Mouse (Mus musculus) embryonic facial prominence, embryonic 11.5 days (tissue): ENCODE data around the gene Hfm1. TPM values are rescaled to one million over a fixed set of nuclear protein-coding genes. Genes with fewer than 3 reads are reported as not detected.

Experiments used
- ATAC-seq: fragments of 200-750 bp; cut with Nextera tagmentation; replicated peaks from 2 replicates; pipeline ENCODE4 v1.8.0; 2017; ENCODE audit warnings: low read depth; ENCODE audit not compliant: insufficient number of reproducible peaks, low FRiP score, low TSS enrichment
- DNase-seq: peaks from one replicate; pipeline ENCODE4 v3.0.0-alpha.2; 2015; ENCODE audit warnings: low spot score
- H3K27ac ChIP-seq: fragments of 300-500 bp; sonication (generic); replicated peaks from 2 replicates; pipeline ENCODE4 v1.5.1; 2014; ENCODE audit warnings: mild to moderate bottlenecking, low read depth, low read length, control low read depth
- H3K27me3 ChIP-seq: fragments of 300-500 bp; sonication (generic); 2 replicates; pipeline ENCODE4 v1.6.1; 2014; ENCODE audit warnings: mild to moderate bottlenecking, low read length, moderate library complexity, mixed read lengths; ENCODE audit not compliant: control insufficient read depth, insufficient read depth
- H3K36me3 ChIP-seq: fragments of 300-500 bp; sonication (generic); replicated peaks from 2 replicates; pipeline ENCODE4 v1.6.1; 2014; ENCODE audit warnings: low read depth, mild to moderate bottlenecking, low read length, moderate library complexity, mixed read lengths; ENCODE audit not compliant: control insufficient read depth, insufficient read depth
- H3K4me1 ChIP-seq: fragments of 300-500 bp; sonication (generic); 2 replicates; pipeline ENCODE4 v1.6.1; 2014; ENCODE audit warnings: low read length, mixed read lengths; ENCODE audit not compliant: control insufficient read depth, insufficient read depth
- H3K4me2 ChIP-seq: fragments of 300-500 bp; sonication (generic); 2 replicates; pipeline ENCODE4 v1.6.1; 2014; ENCODE audit warnings: low read depth, mild to moderate bottlenecking, control low read depth, low read length, moderate library complexity
- H3K4me3 ChIP-seq: fragments of 300-500 bp; sonication (generic); 2 replicates; pipeline ENCODE4 v1.5.1; 2014; ENCODE audit warnings: low read depth, low read length, control low read depth
- H3K9ac ChIP-seq: fragments of 300-500 bp; sonication (generic); replicated peaks from 2 replicates; pipeline ENCODE4 v1.6.1; 2014; ENCODE audit warnings: mild to moderate bottlenecking, control low read depth, low read length
- H3K9me3 ChIP-seq: fragments of 300-500 bp; sonication (generic); replicated peaks from 2 replicates; pipeline ENCODE4 v1.6.1; 2016; ENCODE audit warnings: mild to moderate bottlenecking, low read length, inconsistent platforms, mixed read lengths; ENCODE audit not compliant: control insufficient read depth
- WGBS: fragments of 180-500 bp; shearing (Covaris S2); extraction: QIAGEN DNeasy Blood & Tissue Kit; methylation state at CpG from one replicate; pipeline ENCODE4 v1.1.7; 2014; 5-methylcytosine and 5-hydroxymethylcytosine counted together
- polyA plus RNA-seq: library from polyadenylated mRNA; unstranded; fragments of >200 nt; fragmentation: Nextera tagmentation; extraction: Ambion mirVana; gene quantifications from 2 replicates; pipeline ENCODE4 v1.2.1, GENCODE M21; 2014

Hfm1 gene
- polyA plus RNA-seq, 1 experiment from 2014 or later = 5.1 TPM

DNA sequence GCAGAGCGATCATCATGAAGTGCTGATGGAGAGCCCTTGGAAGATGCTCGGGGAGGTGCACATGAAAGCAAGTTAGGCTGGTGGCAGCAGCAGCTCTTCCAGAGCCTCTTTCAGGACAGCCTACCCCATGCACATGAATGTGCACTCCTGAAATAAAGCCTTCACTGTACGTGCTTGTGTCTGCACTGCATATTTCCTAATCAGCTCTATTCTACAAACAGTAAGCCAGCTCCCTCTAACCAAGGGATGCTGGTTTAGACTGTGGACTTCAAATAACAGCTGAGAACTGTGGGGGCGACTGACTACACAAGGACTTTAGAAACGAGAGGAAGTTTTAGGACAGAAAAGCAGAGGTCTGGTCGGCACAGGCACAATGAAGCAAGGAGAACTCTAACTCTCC lies 111.5 kb downstream of the Hfm1 start:
- no peak overlapping the region for H3K4me3 ChIP-seq
- H3K27ac ChIP-seq = no peak overlapping the region
- ATAC-seq (no peak), DNase-seq (no peak)
- H3K9ac ChIP-seq = no peak overlapping the region
- no peaks in the 10 kb centered on the region for H3K9me3 ChIP-seq
- WGBS = 67% methylated on average over 6 of the region's 6 CpGs
- no peak overlapping the region for H3K4me2 ChIP-seq
- no peaks in the 10 kb centered on the region; the same call in 1 of the 2 replicates for H3K27me3 ChIP-seq
- H3K36me3 ChIP-seq = no peaks in the 10 kb centered on the region
- no peaks in the 10 kb centered on the region for H3K4me1 ChIP-seq

DNA sequence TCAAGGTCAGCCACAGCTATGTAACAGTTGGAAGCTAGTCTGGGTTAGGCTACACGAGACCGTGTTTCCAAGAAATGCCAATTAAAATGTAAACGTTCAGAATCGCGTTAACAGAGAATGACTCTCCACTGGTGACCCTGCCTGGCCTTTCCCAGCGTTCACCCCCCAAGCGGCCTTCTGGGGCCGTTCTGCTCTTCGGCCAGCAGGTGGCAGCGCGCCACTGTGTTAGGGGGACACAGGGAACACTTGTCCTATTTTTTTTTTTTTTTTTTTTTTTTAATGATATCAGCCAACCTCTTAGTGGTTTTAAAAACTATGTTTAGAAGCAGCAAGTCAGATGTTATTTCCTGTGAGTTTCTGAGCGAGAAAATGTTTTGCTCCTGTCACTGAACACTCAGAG lies 123.0 kb downstream of the Hfm1 start:
- Histone ChIP-seq H3K36me3 (no peaks in the 10 kb centered on the region), H3K9me3 (no peaks in the 10 kb centered on the region), H3K4me1 (no peaks in the 10 kb centered on the region), H3K9ac (no peak overlapping the region), H3K4me3 (no peak overlapping the region), H3K27ac (no peak overlapping the region), H3K4me2 (no peak overlapping the region), H3K27me3 (0 out of 2 replicates have a peak, but pooled peaks cover 2% of the 10 kb centered on the region)
- under 1% methylated on average over 12 of the region's 12 CpGs for WGBS
- ATAC-seq (no peak), DNase-seq (peak; percentile 79)

DNA sequence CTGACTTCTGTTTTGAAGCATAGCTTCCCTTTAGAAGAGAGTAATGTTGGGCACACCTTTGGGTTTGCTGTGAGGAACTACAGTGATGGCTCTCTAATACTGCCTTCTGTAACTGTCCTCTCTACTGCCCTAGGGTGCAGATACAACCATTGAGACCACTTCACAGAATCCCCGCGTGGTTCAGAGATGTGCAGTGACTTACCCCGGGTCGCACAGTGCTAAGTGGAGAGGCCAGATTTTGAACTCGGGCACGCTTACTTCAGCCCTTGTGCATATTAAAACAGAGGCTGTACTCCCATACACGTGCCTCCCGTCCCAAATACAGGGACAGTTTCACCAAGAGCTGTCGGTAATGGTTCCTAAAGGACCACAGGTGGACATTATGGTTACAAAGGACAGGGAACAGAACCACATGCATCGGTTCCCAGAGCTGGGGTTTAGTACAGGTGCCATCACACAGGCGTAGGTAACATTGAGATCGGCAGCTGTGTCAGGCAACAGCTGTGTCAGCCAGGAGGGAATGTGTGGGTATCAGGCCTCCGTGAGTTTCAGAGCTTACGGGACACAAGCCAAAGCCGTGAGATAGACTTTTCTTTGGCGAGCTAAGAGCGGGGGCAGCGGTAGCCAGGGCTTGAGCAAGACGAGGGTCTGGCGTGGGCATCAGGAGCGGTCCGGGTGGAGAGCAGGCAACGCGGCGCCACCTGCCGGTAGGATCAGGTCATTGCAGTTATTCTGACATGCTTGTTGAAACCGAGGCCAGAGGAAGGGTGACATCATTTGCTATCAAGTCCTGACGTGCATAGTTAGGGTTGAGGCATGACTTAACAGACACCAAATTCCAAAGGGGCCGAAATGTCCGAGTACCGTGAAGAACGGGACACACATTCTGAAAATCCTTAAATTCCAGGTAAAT lies 124.0 kb downstream of the Hfm1 start:
- no peaks in the 10 kb centered on the region for H3K4me1 ChIP-seq
- WGBS = 6% methylated on average over 32 of the region's 32 CpGs
- H3K27me3 ChIP-seq = 0 out of 2 replicates have a peak, but pooled peaks cover 2% of the 10 kb centered on the region
- ATAC-seq = peak; percentile 40
- peak; percentile 91 for DNase-seq
- peak overlapping the region; percentile 53 for H3K4me2 ChIP-seq
- H3K36me3 ChIP-seq = no peaks in the 10 kb centered on the region
- H3K9me3 ChIP-seq = no peaks in the 10 kb centered on the region
- 0 out of 2 replicates have a peak overlapping the region, but pooled peaks have one; percentile 7 for H3K4me3 ChIP-seq
- no peak overlapping the region for H3K27ac ChIP-seq
- H3K9ac ChIP-seq = no peak overlapping the region; the same call in 1 of the 2 replicates

DNA sequence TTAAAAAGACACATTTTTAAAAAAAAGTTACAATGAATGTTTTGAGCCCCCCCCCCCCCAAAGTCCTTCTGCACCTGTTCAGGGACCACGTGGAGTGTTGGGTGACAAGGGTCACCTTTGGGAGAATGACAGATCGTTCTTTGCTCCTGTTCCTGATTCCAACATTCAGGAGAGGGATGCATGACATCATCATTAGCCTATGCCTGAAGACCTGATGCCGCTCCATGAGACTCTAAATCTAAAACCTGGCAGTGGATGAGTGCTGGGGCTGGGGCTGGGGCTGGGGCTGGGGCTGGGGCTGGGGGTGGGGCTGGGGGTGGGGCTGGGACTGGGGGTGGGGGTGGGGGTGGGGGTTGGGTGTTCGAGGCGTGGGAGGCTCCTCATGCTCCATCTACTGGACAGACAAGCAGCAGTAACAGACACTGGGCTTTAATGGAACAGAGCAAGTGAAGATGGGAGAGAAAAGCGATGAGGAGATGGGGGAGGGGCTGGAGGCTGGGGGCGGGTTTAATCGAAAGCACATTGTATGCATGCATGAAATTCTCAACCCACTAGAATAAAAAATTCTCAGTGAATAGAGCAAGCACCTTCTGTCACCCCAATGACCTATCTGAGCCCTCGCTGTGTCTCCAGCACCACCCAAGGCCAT lies 124.8 kb downstream of the Hfm1 start:
- H3K4me1 ChIP-seq = no peaks in the 10 kb centered on the region
- WGBS = 14% methylated on average over 9 of the region's 9 CpGs
- no peak for DNase-seq
- H3K4me2 ChIP-seq = no peak overlapping the region
- H3K4me3 ChIP-seq = no peak overlapping the region
- no peaks in the 10 kb centered on the region for H3K36me3 ChIP-seq
- H3K27ac ChIP-seq = no peak overlapping the region
- H3K9me3 ChIP-seq = no peaks in the 10 kb centered on the region
- no peak overlapping the region for H3K9ac ChIP-seq
- H3K27me3 ChIP-seq = 0 out of 2 replicates have a peak, but pooled peaks cover 2% of the 10 kb centered on the region
- ATAC-seq = no peak

DNA sequence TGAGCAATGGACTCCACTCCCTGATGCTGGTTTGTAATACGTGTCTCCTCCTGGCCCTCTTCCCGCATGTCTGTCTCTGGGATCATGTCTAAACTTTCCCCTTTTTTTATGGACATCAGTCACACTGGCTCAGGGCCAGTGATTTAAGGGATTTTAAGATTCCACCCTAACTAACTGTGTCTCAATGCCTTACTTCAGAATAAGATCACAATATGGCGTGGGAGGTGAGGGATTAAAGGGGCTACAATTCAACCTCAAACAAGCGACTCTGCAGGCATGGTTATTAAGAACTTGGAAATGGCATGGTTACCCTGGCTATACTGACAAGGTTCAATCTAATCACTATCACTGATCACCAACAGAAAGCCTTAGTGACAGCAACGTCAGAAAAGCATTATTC lies 128.2 kb downstream of the Hfm1 start:
- no peaks in the 10 kb centered on the region for H3K9me3 ChIP-seq
- no peak for DNase-seq
- H3K4me2 ChIP-seq = no peak overlapping the region
- 81% methylated on average over 5 of the region's 5 CpGs for WGBS
- H3K4me1 ChIP-seq = no peaks in the 10 kb centered on the region
- H3K27me3 ChIP-seq = 0 out of 2 replicates have a peak, but pooled peaks cover 2% of the 10 kb centered on the region
- ATAC-seq = no peak
- no peak overlapping the region for H3K27ac ChIP-seq
- no peak overlapping the region for H3K4me3 ChIP-seq
- H3K9ac ChIP-seq = no peak overlapping the region
- no peaks in the 10 kb centered on the region for H3K36me3 ChIP-seq

DNA sequence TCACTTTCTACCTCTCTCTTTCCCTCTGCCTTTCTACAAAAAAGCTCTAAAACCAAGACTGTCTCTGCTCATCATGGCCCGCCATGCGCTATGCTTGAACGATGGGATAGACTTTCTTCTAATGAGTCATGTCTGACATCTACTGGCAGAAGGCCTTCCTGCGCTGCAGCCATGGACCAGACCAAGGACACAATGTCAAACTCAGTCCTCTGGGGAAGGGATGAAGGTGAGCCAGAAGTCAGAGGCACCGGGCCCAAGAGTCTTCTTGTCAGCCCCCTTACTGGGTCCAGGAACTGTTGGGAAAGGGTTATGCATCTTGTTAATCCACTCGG lies 134.9 kb downstream of the Hfm1 start:
- H3K9ac ChIP-seq = no peak overlapping the region
- ATAC-seq = 0 out of 2 replicates have a peak, but pooled peaks have one; percentile 51
- no peak overlapping the region for H3K4me2 ChIP-seq
- H3K27ac ChIP-seq = no peak overlapping the region
- no peaks in the 10 kb centered on the region for H3K36me3 ChIP-seq
- DNase-seq = peak; percentile 66
- no peaks in the 10 kb centered on the region for H3K27me3 ChIP-seq
- no peaks in the 10 kb centered on the region for H3K9me3 ChIP-seq
- 11% methylated on average over 6 of the region's 6 CpGs for WGBS
- H3K4me1 ChIP-seq = no peaks in the 10 kb centered on the region
- H3K4me3 ChIP-seq = no peak overlapping the region

DNA sequence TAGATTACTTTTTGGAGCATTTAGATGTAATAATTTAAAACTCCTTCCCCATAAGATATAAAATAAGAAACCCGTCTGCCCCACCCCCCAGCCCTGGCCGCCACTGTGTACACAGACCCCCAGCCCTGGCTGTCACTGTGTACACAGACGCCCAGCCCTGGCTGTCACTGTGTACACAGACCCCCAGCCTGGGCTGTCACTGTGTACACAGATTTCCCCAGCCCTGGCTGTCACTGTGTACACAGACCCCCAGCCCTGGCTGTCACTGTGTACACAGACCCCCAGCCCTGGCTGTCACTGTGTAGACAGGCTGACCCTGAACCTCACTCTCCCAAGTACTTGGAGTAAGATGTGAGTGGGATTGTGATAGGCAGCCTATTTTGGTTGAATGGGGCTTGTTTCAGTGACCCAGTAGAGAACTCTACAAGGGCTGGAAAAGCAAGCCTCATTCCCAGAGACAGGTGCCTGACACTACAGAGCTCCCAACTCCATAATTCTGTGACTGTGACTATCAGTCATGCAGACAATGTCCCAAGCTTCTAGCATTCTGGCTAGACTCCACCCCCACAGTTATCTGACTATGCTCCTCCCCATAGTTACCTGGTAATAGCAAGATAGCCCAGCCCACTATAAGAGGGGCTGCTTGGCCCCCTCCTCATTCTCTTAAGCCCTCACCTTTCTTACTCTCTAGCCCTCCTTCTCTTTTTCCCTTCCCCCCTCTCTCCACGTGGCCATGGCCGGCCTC lies 135.5 kb downstream of the Hfm1 start:
- DNase-seq (no peak), ATAC-seq (no peak)
- Histone ChIP-seq H3K4me1 (no peaks in the 10 kb centered on the region), H3K27ac (no peak overlapping the region), H3K9ac (no peak overlapping the region), H3K4me3 (no peak overlapping the region), H3K4me2 (no peak overlapping the region), H3K27me3 (no peaks in the 10 kb centered on the region), H3K9me3 (no peaks in the 10 kb centered on the region), H3K36me3 (no peaks in the 10 kb centered on the region)
- 37% methylated on average over 5 of the region's 5 CpGs for WGBS
